Mouse (Mus musculus) testis, adult 2 months (tissue): Measurements from ENCODE around the gene Wnt7a.

ENCODE experiments used
- CTCF ChIP-seq: fragments of 200-500 bp; IDR thresholded peaks from 2 replicates; pipeline ENCODE4 v1.5.1; 2012; ENCODE audit warnings: low read depth, mild to moderate bottlenecking, inconsistent platforms, low read length, moderate library complexity; ENCODE audit not compliant: control insufficient read depth, insufficient read depth, insufficient replicate concordance
- POLR2A ChIP-seq: fragments of 200-500 bp; IDR thresholded peaks from 2 replicates; pipeline ENCODE4 v1.6.1; 2012; ENCODE audit warnings: low read depth, mild to moderate bottlenecking, inconsistent platforms, low read length, moderate library complexity; ENCODE audit not compliant: control insufficient read depth

- TF ChIP-seq CTCF (no peak), POLR2A (no peak)
Measured at GRCm38 (mm10) chr6:91421629-91422028, 10.5 kb upstream of the Wnt7a start.
